Mouse (Mus musculus): ENCODE data around the gene Neu3.

Gene Neu3

DNA sequence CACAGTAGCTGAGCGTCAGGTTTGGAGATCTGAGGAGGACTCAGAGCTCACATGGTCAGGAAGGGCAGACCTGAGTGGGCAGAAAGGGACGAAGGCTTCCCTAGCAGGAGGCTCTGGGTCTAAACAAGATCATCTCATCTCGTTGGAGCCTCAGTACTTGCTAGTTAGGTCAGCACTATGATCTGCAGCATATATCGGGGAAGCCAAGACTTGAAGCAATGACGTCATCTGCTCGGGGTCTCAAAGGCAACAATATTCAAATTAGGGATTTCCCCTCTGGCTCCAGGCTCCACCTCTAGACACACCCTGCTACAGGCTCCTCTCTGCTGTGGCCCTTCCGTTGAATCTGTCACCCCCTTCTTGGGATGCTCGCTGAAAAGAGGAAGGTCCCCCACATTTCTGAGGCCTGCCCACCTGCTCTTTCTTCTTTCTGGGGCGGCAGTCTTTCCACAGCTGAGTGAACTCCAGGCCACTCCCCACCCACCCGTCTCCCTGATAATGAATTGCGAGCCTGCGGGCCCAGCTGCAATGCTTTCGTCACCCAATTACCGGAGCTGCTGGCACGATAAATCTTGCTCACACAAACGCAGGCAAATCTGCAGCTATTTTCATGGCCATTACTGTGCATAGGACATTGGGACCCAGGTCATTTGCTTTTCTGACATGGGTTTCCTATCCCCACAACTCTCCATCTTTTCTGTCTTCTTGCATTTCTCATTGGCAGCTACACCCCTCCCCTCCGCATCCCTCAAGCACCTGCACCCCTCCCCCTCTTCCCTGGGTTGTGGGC is 32.8 kb downstream of the Neu3 start:
- in situ Hi-C loops (cut with MboI, MseI) = loop anchor here (5.0 kb wide), 3 partner anchors 133 to 293 kb away; no protein-coding TSS in a partner anchor

- in situ Hi-C loops (cut with MboI, MseI) = no loop called here
Measured at GRCm38 (mm10) chr7:99794096-99794495, 34.1 kb downstream of the Neu3 start.

DNA sequence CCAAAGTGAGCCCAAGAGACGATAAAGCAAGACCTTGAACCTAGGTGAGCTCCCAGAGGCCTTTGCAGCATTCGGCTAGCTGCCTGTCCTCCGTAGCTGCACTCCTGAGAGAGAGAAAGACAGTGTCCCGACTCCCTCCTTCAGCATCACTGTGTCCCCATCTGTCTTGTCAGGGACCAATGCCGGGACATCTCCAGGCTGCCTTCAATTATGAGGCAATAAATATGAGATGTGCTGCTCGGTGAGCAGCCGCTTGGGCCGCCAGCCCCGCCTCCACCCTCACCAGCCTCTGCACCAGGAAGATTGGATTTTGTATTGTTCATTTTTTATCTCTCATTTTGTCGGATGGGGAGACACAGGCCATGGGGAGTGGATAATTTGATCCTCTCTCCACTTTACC is 37.4 kb downstream of the Neu3 start:
- in situ Hi-C loops (cut with MboI, MseI) = no loop called here

GRCm38 (mm10) chr7:99788563-99788962 is 39.7 kb downstream of the Neu3 start:
- in situ Hi-C loops (cut with MboI, MseI) = no loop called here

DNA sequence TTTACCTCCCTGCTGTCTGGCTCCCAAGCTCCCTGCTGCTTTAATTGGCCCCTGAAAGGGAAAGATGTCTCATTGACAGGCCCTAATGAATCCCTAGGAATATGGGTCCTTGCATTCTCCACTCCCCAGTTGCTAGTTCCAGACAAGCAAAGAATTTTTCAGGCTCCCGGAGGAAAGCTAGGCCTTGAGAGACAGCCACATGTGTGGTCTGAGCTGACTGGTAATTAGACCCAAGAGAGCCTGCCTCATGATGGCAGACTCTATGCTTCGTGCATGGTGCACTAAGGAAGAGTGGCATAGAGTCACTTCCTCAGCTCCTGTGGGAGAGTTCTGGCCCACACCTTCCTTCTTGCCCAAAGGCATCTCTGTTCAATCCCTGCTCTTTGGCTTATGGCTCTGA is 40.3 kb downstream of the Neu3 start:
- in situ Hi-C loops (cut with MboI, MseI) = no loop called here

DNA sequence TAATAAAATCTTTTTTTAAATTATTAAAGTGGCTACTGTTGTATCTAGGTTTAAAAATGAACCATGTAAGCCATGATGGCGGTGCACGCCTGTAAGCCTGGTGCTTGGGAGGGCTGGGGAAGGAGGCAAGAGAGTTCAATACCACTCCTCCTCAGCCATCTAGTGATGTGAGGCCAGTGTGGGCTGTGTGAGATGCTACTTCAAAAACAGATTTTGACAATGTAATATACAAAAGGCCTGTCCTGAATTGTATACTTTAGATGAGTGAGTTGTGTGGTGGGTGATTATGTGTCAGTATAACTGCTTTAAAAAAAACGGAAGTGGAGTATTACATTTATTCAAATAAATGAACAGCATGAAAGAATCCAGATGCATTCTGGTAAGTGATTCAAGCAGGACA is 41.4 kb downstream of the Neu3 start:
- in situ Hi-C loops (cut with MboI, MseI) = no loop called here

DNA sequence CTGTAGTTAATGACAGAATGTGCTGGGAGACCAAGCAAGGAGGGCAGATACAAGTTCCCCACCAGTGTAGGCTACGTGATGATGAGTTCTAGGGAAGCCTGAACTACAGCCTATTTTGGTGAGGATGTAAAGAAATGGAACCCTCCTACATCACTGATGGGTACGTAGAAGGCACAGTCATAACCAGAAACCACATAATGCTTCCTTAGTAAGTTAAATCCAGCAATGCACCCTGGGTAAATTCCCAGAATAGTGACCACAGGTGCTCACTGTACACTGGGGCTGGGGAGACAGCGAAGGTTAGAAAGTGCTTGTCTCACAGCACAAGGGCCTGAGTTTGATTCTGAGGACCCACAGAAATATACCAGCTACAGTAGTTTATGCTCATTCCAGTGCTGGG is 42.7 kb downstream of the Neu3 start:
- in situ Hi-C loops (cut with MboI, MseI) = no loop called here

DNA sequence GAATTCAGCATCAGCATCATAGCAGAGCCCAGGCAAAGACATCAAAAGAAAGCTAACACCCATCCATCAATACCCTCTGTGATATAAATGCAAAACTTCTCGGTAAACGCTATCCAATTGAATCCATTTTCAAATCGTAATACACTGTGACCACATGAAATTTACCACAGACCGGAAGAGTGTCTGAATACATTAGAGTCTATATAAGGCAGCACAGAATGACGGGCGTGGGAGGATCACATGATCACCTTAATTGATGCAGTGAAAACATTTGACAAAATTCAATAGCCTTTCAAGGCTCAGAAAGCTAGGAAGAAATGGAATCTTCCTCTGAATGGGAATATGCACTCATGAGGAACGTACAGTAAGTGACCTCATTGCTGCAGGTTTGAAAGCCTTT is 44.8 kb downstream of the Neu3 start:
- in situ Hi-C loops (cut with MboI, MseI) = no loop called here

DNA sequence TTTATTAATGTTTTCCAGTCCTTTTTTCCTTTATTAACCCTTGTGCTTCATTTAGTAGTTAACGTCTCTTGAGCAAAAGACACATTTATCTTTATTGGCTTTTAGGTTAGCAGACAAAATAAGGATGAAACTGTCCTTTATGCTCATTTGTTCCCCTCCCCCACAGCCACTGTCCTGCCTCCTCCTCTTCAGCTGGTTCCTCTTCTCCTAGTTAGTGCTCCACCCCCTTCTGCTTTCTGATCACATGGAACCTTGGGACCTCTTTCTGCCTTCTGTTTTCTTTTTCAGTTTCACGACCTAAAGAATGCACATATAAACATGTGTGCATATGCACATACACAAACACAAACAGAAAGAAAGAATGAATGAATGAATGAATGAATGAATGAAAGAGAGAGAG is 46.3 kb downstream of the Neu3 start:
- in situ Hi-C loops (cut with MboI, MseI) = no loop called here

GRCm38 (mm10) chr7:99781385-99781784 is 46.8 kb downstream of the Neu3 start:
- in situ Hi-C loops (cut with MboI, MseI) = no loop called here

DNA sequence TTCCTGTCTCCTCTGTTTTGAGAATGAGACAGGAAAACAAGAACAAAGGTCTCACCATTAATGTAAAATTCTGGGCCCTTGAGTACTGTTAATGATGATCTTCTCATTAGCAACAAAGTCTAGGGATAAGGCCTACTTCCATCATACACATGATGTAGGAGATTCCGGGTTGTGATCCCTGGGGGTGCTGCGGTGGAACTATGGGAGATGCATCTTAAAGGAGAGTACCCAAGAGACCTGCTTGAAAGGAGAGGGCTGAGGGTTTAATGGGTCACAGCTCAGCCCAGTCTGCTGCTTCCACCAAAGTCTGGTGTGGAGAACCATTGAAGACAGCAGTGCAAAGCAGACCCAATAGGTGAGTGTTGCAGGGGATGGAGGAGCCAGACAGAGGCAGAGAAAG is 65.0 kb downstream of the Neu3 start, which contains the start of gene Olfr521:
TSS of gene Olfr521 (plus strand) at position 301 of the 400 bp plus-strand sequence.
- in situ Hi-C loops (cut with MboI, MseI) = no loop called here

Data from T-helper 1 cell (primary cell).